Mouse (Mus musculus) forebrain, embryonic 11.5 days (tissue): ENCODE results near the gene Rrm2. TPM values are rescaled to one million over a fixed set of nuclear protein-coding genes. Genes with fewer than 3 reads are reported as not detected.
"Not testable (repeated sequence)": the region's sequence is repeated elsewhere in the genome, so short reads cannot be mapped to it uniquely, and the experiment has no call there.

ENCODE experiments used
- ATAC-seq: fragments of 200-750 bp; cut with Nextera tagmentation; replicated peaks from 2 replicates; pipeline ENCODE4 v1.8.0; 2017; ENCODE audit warnings: moderate TSS enrichment; ENCODE audit not compliant: low FRiP score
- DNase-seq: peaks from one replicate; pipeline ENCODE4 v3.0.0-alpha.2; 2017; ENCODE audit warnings: low spot score
- H3K27ac ChIP-seq: fragments of 300-500 bp; sonication (generic); 2 replicates; pipeline ENCODE4 v1.5.1; 2014; ENCODE audit warnings: low read depth, low read length
- H3K27me3 ChIP-seq: fragments of 300-500 bp; sonication (generic); 2 replicates; pipeline ENCODE4 v1.6.1; 2014; ENCODE audit warnings: mild to moderate bottlenecking, low read length, mixed read lengths; ENCODE audit not compliant: control insufficient read depth, insufficient read depth
- H3K36me3 ChIP-seq: fragments of 300-500 bp; sonication (generic); 2 replicates; pipeline ENCODE4 v1.6.1; 2014; ENCODE audit warnings: mild to moderate bottlenecking, low read length, moderate library complexity, mixed read lengths; ENCODE audit not compliant: control insufficient read depth, insufficient read depth
- H3K4me1 ChIP-seq: fragments of 300-500 bp; sonication (generic); replicated peaks from 2 replicates; pipeline ENCODE4 v1.6.1; 2014; ENCODE audit warnings: low read length, mixed read lengths; ENCODE audit not compliant: control insufficient read depth, insufficient read depth
- H3K4me2 ChIP-seq: fragments of 300-500 bp; sonication (generic); 2 replicates; pipeline ENCODE4 v1.6.1; 2014; ENCODE audit warnings: low read depth, mild to moderate bottlenecking, low read length, moderate library complexity, mixed read lengths; ENCODE audit not compliant: severe bottlenecking
- H3K4me3 ChIP-seq: fragments of 300-500 bp; sonication (generic); 2 replicates; pipeline ENCODE4 v1.5.1; 2014; ENCODE audit warnings: low read depth, low read length
- H3K9ac ChIP-seq: fragments of 300-500 bp; sonication (generic); 2 replicates; pipeline ENCODE4 v1.6.1; 2014; ENCODE audit warnings: low read length
- H3K9me3 ChIP-seq: fragments of 300-500 bp; sonication (generic); 2 replicates; pipeline ENCODE4 v1.6.1; 2016; ENCODE audit warnings: low read length, mixed read lengths; ENCODE audit not compliant: control insufficient read depth
- WGBS: fragments of 180-500 bp; shearing (Covaris S2); extraction: QIAGEN DNeasy Blood & Tissue Kit; methylation state at CpG from one replicate; pipeline ENCODE4 v1.1.7; 2014; 5-methylcytosine and 5-hydroxymethylcytosine counted together
- polyA plus RNA-seq: library from polyadenylated mRNA; unstranded; fragments of >200 nt; fragmentation: Nextera tagmentation; extraction: Ambion mirVana; gene quantifications from 2 replicates; pipeline ENCODE4 v1.2.1, GENCODE M21; 2014

The Rrm2 gene
- polyA plus RNA-seq, 1 experiment from 2014 or later = 669 TPM

GRCm38 (mm10) chr12:24699578-24699977 is 8.5 kb upstream of the Rrm2 start:
- DNase-seq (no peak), ATAC-seq (no peak)
- Histone ChIP-seq H3K27me3 (no peaks in the 10 kb centered on the region), H3K4me2 (no peak overlapping the region), H3K27ac (no peak overlapping the region), H3K4me1 (no peaks in the 10 kb centered on the region), H3K36me3 (no peaks in the 10 kb centered on the region), H3K9ac (no peak overlapping the region), H3K9me3 (no peaks in the 10 kb centered on the region), H3K4me3 (no peak overlapping the region)
- WGBS = 79% methylated on average over 10 of the region's 10 CpGs

GRCm38 (mm10) chr12:24701621-24702020 is 6.4 kb upstream of the Rrm2 start:
- 85% methylated on average over 9 of the region's 9 CpGs for WGBS
- not testable (repeated sequence) for H3K9ac ChIP-seq

GRCm38 (mm10) chr12:24703013-24703412 is 5.0 kb upstream of the Rrm2 start:
- H3K9ac ChIP-seq = no peak overlapping the region
- H3K4me2 ChIP-seq = no peak overlapping the region
- no peak overlapping the region for H3K4me3 ChIP-seq
- 0 out of 2 replicates have a peak, but pooled peaks cover 1% of the 10 kb centered on the region for H3K4me1 ChIP-seq
- DNase-seq (no peak), ATAC-seq (no peak)
- H3K27ac ChIP-seq = no peak overlapping the region
- H3K27me3 ChIP-seq = no peaks in the 10 kb centered on the region
- H3K36me3 ChIP-seq = no peaks in the 10 kb centered on the region
- 92% methylated on average over 3 of the region's 3 CpGs for WGBS
- no peaks in the 10 kb centered on the region for H3K9me3 ChIP-seq

More at GRCm38 (mm10) chr12:24701621-24702020, 6.4 kb upstream of the Rrm2 start:
- not testable (repeated sequence) for ATAC-seq, H3K4me2 ChIP-seq, H3K36me3 ChIP-seq, H3K4me3 ChIP-seq, DNase-seq, H3K27me3 ChIP-seq, H3K9me3 ChIP-seq, H3K27ac ChIP-seq, H3K4me1 ChIP-seq

GRCm38 (mm10) chr12:24705502-24706263 is 2.4 kb upstream of the Rrm2 start:
- no peak for DNase-seq
- Histone ChIP-seq H3K4me1 (peaks cover 5% of the 10 kb centered on the region; the same call in 1 of the 2 replicates), H3K36me3 (no peaks in the 10 kb centered on the region), H3K27me3 (no peaks in the 10 kb centered on the region), H3K4me2 (no peak overlapping the region), H3K9ac (no peak overlapping the region), H3K27ac (no peak overlapping the region), H3K4me3 (no peak overlapping the region), H3K9me3 (no peaks in the 10 kb centered on the region)
- ATAC-seq = no peak
- 87% methylated on average over 15 of the region's 15 CpGs for WGBS

GRCm38 (mm10) chr12:24706764-24707479 is 1.1 kb upstream of the Rrm2 start:
- ATAC-seq (peak; percentile 54), DNase-seq (peak; percentile 84)
- Histone ChIP-seq H3K4me3 (peak overlapping the region; percentile 91), H3K4me1 (peaks cover 13% of the 10 kb centered on the region), H3K4me2 (peak overlapping the region; percentile 45), H3K9ac (peak overlapping the region; percentile 98), H3K9me3 (no peaks in the 10 kb centered on the region), H3K36me3 (peaks cover 2% of the 10 kb centered on the region; the same call in 1 of the 2 replicates), H3K27ac (peak overlapping the region; percentile 60), H3K27me3 (no peaks in the 10 kb centered on the region)
- WGBS = under 1% methylated on average over 27 of the region's 27 CpGs

- no peaks in the 10 kb centered on the region for H3K27me3 ChIP-seq
- peak overlapping the region; percentile 45 for H3K4me2 ChIP-seq
- H3K9me3 ChIP-seq = no peaks in the 10 kb centered on the region
- H3K36me3 ChIP-seq = peaks cover 7% of the 10 kb centered on the region; the same call in 1 of the 2 replicates
- no peak for DNase-seq
- WGBS = under 1% methylated on average over 9 of the region's 9 CpGs
- H3K27ac ChIP-seq = peak overlapping the region; percentile 60
- ATAC-seq = no peak; the same call in 1 of the 2 replicates
- H3K4me1 ChIP-seq = peaks cover 13% of the 10 kb centered on the region
- peak overlapping the region; percentile 91 for H3K4me3 ChIP-seq
- H3K9ac ChIP-seq = peak overlapping the region; percentile 98
Measured at GRCm38 (mm10) chr12:24707480-24707802, 600 bp upstream of the Rrm2 start.

GRCm38 (mm10) chr12:24708824-24709218 is 780 bp downstream of the Rrm2 start:
- H3K9me3 ChIP-seq = no peaks in the 10 kb centered on the region
- DNase-seq (peak; percentile 67), ATAC-seq (no peak)
- peaks cover 15% of the 10 kb centered on the region for H3K4me1 ChIP-seq
- under 1% methylated on average over 17 of the region's 17 CpGs for WGBS
- H3K27me3 ChIP-seq = no peaks in the 10 kb centered on the region
- H3K9ac ChIP-seq = peak overlapping the region; percentile 98
- peak overlapping the region; percentile 91 for H3K4me3 ChIP-seq
- peaks cover 10% of the 10 kb centered on the region; the same call in 1 of the 2 replicates for H3K36me3 ChIP-seq
- peak overlapping the region; percentile 45 for H3K4me2 ChIP-seq
- H3K27ac ChIP-seq = peak overlapping the region; percentile 86; the same call in 1 of the 2 replicates

GRCm38 (mm10) chr12:24709409-24709808 is 1.4 kb downstream of the Rrm2 start:
- 30% methylated on average over 6 of the region's 6 CpGs for WGBS
- Histone ChIP-seq H3K27ac (peak overlapping the region; percentile 86; the same call in 1 of the 2 replicates), H3K36me3 (peaks cover 10% of the 10 kb centered on the region; the same call in 1 of the 2 replicates), H3K4me1 (peaks cover 15% of the 10 kb centered on the region), H3K27me3 (no peaks in the 10 kb centered on the region), H3K4me3 (peak overlapping the region; percentile 91), H3K9ac (peak overlapping the region; percentile 98), H3K9me3 (no peaks in the 10 kb centered on the region), H3K4me2 (peak overlapping the region; percentile 45)
- ATAC-seq (no peak), DNase-seq (no peak)
